Mouse (Mus musculus): ENCODE data around the gene Ece1.
"Not testable (repeated sequence)": the region's sequence is repeated elsewhere in the genome, so short reads cannot be mapped to it uniquely, and the experiment has no call there.

Ece1 gene

DNA sequence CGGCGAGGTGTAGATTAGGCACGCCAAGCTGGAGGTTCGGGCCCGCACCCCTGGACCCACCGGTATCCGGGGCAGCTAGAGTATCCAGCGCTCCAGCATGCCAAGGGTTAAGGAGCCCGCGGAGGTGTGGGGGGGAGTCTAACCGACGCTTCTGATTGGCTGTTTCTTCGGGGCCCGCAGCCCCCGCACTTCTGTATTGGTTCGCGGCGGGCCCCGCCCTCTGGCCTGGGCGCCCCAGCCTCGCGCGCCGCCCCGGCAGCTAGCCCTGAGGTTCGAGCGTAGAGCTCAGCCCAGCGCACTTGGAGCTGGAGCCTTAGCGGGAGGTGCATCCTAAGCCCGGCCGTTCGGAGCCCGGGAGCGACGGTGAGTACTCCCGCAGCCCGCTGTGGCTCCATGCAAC lies at the start of gene Ece1:
Gene Ece1, plus strand, starts transcription at position 219 of the 400 bp plus-strand sequence.
- peak; percentile 88 for DNase-seq (ENCODE audit: low spot score)

DNA sequence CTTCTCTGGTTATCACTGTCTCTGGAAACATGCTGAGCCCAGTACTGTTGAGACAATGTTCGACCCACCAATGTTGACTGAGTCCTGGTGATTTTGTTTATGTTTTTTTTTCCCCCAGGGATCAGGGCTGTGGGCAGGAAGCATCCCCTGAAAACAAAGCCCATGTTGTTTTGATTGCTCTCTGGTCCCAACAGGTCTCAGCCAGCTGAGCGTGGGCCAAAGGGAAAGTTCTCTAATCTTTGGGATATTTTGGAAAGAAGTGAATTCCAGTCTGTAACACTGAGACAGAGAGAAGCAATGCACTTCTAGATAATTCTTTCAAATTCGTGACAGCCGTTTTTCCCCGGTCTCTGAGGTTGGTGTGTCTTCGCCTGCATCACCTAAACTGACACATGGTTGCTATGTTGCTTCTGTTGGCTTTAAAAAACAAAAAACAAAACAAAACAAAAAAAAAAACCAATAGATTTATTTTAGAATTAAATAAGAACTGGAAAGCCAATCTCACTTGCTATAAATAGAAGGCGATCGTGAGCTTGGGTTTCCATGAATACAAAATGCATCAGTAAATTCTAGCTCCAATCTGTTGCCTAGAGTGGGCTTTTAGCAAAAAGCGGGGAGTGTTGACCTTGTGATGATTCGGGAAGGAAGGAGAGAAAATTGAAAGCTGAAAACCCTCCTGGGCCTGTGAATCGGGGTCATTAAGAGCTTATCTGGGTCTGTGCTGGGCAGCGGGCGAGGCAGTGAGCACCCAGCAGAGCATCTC lies 48.9 kb upstream of the Ece1 start:
- DNase-seq (ENCODE audit: low spot score), result no peak

DNA sequence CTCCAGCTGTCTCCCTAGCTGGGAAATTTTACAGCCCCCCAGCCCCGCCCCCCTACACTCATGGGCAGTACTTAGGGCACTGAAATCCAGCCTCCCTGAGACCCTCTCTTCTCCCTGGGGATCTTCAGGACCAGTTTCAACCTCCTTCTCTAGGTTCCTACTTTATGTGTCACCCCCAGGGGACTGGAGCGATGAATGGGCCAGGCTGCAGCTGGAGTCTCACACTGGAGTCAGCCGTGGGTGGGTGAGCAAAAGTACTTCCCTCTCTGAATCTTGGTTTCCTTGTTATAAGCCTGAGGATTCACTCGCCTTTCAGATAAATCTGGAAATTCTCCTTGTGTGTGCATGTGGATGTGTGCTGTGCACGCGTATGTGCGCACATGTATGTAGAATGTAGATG lies 47.9 kb upstream of the Ece1 start:
- no peak for DNase-seq (ENCODE audit: low spot score)

DNA sequence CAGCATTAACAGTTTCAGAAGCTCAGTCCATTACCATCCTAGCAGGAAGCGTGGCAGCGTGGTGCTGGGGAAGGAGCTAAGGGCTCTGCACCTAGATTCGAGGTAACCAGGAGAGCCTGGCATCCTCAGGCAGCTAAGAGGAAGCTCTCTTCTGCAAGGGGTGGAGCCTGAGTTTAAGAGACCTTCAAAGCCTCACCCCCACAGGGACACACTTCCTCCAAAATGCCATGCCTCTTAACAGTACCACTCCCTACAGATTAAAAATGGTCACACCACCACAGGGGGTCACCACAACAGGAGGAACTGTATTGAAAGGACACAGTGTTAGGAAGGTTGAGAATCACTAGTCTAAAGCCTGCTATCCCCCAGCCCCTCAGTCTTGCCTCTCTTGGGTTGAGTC lies 46.6 kb upstream of the Ece1 start:
- DNase-seq (ENCODE audit: low spot score), result no peak

DNA sequence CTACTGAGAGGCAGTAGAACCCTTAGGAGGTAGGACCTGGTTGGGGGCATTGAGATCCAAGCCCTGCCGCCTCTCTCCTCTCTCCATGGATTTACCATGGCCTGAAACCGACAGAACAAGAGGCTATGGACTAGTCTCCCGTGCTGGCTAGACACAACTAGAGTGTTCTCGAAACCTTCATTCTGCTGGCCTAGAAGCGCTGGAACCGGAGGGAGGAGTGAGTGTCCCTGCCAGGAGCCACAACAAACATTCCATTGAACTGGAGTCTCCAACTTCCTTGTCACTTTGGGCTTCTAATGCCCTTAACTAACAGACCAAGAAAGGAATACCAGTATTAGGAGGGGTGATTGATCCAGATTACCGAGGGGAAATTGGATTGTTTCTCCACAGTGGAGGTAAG lies 45.8 kb upstream of the Ece1 start:
- DNase-seq (ENCODE audit: low spot score), result no peak

DNA sequence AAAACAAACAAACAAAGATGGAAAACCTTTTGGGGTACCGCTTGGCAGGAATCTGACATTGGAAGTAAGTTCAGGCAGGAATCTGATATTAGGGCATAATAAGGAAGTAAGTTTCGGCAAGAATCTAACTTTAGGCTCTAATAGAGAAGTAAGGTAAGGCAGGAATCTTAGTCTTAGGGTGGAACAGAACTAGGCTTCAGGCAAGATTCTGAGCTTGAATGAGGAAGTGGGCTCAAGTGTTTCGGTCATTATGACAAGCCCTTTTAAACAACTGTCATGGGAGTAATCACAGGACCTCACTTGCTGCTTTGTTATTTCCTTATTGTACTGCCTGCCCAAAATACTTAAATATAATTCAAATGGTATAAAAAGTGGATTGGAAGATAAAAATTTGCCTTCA lies 43.7 kb upstream of the Ece1 start:
- no peak for DNase-seq (ENCODE audit: low spot score)

DNA sequence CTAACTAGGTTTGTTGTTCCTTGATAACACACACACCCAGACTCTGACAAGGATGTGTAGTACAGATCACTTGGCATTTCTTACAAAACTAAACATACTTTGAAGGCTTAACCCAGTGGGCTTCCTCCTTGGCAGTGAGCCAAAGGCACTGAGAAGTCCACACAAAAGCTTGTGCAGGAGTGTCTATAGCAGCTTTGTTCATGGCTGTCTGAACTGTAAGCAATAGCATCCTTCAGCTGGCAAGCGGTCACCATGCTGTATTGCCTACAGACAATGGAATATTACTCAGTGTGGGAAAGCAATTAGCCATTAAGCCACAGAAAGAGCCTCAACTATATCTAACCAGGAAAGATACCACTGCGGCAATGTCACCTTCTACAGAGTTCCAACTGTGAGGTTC lies 42.5 kb upstream of the Ece1 start:
- DNase-seq (ENCODE audit: low spot score), result no peak

DNA sequence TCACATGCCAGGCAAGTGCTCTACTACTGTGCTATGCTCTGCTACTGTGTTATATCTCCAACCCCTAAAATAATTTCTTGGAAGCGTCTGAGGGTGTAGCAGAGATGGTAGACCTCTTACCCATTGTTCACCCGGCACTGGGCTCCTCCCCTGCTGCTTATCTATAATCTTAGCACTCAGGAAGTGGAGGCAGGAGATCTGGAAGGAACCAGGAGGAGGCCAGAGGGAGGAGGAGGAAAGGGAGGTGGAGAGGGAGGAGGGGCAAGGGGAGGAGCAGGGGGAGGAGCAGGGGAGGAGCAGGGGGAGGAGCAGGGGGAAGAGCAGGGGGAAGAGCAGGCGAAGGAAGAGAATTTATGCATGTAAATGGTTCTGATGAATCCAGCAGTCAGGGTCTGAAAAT lies 41.3 kb upstream of the Ece1 start:
- DNase-seq (ENCODE audit: low spot score), result no peak

DNA sequence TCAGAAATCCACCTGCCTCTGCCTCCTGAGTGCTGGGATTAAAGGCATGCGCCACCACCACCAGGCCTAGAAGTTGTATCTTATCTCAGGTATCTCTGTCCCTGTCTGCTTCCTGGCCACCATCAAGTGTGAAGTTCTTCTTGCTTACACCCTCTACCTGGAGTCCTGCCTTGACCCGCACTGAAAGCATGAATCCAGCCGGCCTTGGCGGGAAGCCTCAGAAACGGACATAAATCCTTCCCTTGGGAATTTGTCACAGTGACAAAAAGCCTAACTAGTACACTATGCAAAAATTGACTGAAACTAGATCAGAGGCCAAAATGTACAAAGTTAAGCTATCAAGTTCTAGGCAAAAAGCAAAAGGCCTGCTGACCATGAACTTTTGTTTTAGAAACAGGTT lies 39.5 kb upstream of the Ece1 start:
- DNase-seq (ENCODE audit: low spot score), result no peak

DNA sequence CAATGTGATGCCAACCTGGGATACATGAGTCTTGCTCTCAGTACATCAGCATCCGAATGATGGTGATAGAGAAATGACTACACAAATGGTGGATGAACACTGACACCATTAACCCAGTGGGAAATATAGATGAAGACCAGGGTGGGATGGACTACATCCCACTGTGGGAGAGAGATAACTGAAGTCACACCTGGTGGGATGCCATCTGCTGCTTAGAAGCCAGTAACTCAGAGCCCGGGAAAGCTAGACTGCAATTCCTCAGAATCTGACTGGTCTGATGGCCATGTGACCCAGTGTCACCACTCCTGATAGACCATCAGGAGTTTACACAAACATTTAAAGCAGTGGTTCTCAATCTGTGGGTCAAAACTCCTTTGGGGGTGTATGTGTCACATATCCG lies 38.5 kb upstream of the Ece1 start:
- DNase-seq (ENCODE audit: low spot score), result no peak

DNA sequence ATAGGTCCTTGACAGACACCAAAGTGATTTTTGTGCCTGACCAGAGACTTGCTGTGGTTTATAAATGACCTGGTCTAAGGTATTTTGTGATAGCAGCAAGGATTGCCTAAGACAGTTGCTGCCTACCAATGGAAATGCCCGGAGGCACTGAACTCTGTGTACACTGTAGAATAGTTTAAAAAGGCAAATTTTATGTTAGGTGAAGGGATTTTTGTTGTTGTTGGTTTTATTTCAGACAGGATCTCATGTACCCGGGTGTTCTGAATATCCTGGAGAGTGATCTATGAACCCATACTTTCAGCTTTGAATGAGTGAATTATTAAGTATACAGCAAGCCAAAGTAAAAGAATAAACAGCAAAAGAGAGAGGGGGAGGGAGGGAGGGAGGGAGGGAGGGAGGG lies 37.2 kb upstream of the Ece1 start:
- DNase-seq (ENCODE audit: low spot score), result no peak

DNA sequence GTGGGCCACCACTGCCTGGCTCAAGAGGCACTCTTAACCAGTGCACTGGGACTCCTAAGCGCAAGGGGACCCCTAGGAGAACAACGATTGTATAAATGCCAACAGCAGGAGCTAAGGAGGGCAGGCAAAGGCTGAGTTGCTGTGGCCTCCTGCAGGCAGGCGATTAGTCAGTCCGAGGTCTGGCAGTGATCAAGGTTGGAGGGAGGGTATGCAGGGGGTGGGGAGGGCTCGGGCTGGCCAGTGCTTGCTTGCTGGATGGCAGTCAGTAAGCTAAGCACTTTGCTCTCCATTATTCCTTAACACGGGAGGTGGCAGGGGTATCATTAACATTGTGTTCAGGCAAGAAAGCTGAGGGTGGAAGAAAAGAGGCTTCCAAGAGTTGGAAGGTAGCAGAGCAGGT lies 31.7 kb upstream of the Ece1 start:
- no peak for DNase-seq (ENCODE audit: low spot score)

DNA sequence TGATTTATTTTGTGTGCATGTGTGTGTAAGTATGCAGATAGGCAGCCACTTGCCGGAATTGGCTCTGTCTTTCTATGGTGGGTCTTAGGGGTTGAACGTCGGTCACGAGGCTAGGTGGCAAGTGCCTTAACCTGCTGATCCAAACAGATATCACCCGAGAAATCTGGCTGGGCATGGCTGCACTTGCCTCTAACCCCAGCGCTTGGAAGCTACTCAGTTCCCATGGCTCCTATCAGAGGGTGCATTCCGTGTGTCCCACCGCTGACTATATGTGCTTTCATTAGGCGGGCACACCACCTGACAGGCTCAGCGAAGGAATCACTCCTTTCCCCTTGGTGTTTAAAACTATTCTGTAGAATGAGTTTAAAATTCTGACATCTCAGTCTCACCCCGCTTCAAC lies 30.4 kb upstream of the Ece1 start:
- no peak for DNase-seq (ENCODE audit: low spot score)

DNA sequence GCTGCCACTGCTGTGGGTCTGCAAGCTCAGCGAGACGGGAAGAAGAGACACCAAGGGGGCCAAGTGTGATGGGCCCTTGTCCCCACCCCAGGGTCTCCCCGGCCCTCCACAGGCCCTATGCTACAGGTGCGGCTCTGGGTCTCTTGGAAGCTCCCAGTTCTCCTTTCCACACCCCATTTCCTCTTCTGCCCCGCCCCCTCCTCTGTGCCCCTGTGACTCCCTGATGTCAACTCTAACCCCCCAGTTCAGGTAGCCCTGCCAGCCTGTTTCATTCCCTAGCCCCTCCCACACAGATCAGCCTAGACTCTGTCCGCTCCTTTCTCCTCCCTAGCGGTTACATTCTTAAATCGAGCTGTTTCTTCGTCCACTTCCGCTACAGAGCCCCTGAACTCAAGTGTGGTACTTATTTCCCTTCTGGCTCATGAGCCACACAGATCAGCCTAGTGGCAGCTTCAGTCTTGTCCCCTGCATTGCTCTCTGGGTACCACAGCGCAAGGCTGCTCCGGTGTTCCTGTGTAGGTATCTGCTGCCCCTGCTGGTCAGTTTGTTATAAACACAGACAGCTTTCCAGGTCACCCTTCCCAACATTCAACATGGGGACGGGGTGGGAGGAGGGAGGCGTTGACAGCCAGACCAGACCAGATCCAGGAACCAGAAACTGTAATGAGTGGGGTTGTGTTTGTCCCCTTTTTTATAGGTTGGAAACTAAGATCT lies 26.3 kb upstream of the Ece1 start:
- DNase-seq (ENCODE audit: low spot score), result peak; percentile 66

DNA sequence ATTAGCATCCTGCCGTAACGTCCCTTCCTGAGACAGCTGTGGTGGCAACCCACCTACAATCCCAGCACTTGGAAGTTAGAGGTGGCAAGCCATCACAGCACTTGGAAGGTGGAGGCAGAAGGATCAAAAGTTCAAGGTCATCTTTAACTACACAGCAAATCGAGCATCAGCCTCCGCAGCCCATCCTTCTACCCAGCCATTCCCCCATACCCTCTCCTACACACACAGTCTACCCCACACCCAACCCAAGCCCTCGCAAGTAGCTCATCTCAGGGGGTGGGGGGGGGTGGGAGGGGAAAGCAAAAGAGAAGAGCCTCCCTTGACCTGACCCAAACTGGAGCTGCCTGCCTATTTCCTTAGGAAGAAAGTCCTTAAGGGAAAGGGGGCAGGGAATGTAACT lies 25.3 kb upstream of the Ece1 start:
- DNase-seq (ENCODE audit: low spot score), result no peak

DNA sequence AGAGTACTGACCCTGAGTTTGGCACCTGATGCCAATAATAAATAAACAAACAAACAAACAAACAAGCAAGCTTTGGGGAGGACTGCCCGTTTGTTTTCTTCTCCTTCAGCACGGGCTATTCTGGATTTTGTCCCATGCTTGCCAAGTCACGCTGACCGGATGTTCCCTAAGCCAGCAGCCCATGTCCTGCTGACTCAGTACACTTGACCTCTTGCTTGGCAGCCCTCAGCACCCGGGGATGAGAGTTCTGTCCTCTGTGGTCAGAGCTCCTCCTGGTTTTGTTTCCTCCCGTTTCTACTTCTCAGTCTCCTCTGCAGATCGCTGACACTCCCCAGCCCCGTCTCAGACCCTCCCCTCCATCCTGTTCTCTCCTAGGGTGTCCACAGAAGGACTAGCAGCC lies 24.2 kb upstream of the Ece1 start:
- DNase-seq (ENCODE audit: low spot score), result no peak

DNA sequence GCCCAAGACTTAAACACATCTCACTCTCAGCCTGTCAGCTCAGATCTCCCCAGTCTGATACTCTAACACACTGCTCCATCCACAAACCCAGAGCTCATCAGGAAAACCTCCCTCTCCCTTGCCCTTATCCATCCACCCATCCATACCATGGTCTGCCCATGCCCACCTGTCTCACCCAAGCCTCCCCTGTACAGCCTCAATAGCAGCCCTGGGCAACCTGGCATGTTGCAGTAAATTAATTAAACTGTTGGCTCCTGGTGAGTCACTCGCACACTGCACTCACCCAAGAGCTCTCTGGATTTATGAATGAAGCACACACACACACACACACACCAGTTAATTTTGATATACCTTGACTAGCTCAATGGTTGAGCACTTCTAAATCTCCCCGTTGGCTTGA lies 23.2 kb upstream of the Ece1 start:
- no peak for DNase-seq (ENCODE audit: low spot score)

DNA sequence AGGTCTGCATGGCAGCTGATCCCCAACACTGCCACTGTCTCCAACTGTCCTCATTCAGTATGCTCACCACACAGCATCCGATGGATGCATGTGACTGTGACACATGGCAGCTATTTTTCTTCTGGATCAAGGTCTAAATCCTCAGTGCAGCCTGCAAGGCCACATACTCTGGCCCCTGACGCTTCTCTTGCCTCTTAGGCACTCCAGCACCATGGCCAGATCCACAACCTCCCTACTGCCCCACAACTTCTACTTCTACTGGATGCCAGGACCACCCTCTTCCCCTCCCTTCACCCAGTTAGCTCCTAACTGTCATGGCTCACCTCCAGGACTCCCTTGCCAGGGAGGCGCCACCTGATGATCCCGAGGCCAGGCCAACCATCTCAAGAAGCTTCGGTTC lies 22.6 kb upstream of the Ece1 start:
- no peak for DNase-seq (ENCODE audit: low spot score)

DNA sequence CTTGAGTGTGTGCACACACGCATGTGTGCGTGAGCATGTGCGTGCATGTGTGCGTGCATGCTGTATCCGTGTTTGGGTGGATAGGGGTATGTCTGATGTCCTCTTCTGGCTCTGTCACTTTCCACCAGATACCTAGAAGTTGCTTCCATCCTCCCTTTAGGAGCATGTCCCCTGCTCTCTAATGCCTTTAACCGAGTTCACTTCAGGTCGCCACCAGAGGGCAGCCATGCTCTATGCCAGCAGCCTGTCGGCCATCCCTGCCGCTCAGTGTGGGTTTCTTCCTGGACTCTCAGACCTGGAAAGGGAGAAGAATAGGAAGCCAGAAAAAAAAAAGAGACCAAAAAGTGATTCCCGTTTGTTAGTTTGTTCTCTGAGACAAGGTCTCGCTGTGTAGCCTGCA lies 17.4 kb upstream of the Ece1 start:
- peak; percentile 84 for DNase-seq (ENCODE audit: low spot score)

DNA sequence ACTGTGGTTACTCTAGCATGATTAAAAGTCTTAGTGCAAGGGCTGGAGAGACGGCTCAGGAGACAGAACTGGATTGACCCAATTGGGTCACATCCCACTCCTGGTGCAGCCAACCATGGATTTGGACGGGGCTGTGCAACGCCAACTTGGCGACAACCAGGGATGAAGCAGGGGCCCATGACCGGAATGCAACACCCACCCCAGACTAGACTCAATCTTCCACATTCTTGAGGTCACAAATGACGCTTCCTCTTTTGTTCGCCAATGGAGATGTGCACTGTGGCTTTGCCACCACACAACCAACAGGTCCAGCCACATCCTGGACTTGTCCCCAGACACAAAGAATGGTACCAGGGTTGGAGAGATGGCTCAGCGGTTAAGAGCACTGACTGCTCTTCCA lies 14.4 kb upstream of the Ece1 start:
- DNase-seq (ENCODE audit: low spot score), result not testable (repeated sequence)

DNA sequence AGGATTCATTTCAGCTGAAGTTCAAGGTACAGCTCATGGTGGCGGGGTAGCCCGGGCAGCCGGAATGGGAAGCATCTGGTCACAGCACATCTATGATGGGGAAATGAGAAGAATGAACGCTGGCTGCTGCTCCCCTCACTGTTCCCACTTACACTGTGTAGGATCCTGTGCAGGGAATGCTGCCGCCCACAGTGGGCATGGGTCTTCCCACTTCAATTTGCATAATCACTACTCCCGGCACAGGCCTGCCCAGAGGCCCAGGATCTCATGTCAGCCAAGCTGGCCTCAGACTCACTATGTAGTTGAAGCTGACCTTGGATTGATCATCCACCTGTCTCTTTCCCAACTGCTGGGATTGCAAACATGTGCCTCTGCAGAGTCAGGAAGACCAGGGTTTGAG lies 11.9 kb upstream of the Ece1 start:
- DNase-seq (ENCODE audit: low spot score), result no peak

DNA sequence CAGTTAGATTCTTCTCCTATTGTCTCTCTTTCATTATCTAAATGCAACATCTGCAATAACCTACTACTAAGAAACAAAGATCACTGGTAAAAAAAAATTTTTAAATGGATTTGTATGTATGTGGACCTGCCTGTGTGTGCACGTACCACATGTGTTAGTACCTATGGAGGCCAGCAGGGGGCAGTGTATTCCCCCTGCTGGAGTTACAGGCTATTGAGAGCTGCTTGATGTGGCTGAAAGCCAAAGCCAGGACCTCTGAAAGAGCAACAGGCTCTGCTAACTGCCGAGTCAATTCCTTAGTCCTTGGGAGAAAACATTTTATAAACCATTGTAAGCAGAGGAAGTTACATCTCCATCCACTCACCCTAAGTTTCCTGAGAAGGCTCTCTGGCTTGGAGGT lies 10.6 kb upstream of the Ece1 start:
- no peak for DNase-seq (ENCODE audit: low spot score)

DNA sequence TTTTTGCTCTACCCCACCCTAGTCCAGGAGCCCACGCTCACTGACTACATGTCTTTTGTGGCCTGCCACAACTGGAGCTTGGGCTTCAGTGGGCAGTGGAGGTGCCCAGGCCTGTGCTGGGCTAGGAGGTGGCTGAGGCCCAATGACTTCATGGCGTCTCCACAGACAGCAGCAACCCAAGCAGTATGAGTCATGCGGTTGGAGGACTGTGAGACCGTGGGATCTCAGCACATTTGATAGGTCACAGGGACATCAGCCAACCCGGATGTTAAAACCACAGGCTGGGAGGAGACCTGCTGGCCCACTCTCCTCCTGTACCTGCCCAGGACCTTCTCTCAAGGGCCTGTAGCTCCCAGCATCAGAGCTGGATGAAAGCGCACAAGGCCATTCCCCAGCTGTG lies 8.2 kb upstream of the Ece1 start:
- no peak for DNase-seq (ENCODE audit: low spot score)

DNA sequence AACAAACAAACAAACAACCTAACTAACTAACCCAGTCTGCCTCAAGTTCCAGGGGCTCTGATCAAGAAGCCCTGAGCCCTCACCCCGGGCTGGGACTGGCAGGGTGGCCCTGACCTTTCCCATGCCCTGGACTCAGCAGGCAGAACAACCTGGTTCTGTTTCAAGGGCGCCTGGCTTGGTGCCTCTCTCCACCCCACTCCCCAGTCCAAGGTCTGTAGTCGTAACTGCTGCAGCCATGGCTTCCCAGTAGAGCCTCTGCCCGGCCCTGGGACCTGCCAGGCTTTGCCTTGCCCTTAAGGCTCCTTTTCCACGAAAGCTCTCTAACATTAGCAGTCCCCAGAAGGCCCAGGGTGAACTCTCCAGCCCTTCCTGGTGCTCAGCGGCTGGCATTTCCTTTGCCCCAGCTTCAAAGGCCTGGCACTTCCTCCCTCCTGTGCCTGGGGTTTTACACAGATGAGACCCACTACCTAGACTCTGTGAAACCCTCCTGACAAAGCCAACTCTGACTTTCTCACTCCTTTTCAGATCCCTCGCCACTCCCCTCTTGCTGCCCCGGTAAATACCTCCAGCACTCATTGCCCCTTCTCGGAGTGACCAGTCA lies 6.2 kb upstream of the Ece1 start:
- DNase-seq (ENCODE audit: low spot score), result no peak
